In genomic region chr12:113205251-113205942, GRCm38 (mm10) we compare ENCODE assay signal across 21 mouse cellular contexts. TPM values are rescaled to one million over a fixed set of nuclear protein-coding genes. Genes with fewer than 3 reads are reported as not detected.
DNase-seq lines count a peak whose midpoint lies in the region; ATAC-seq and TF ChIP-seq lines count a peak whose summit lies in the region.
"Had no signal": no experiment of that assay in that cellular context is flagged by ENCODE, and none has a peak within 500 bp of the region (broad histone marks: within the 10 kb centered on the region; RNA-seq: fewer than 3 reads in every experiment).

No protein-coding gene starts in this region.

- 0 out of 2 replicates have a peak, but pooled peaks cover 4% of the 10 kb centered on the region for H3K9me3 ChIP-seq in heart, embryonic 11.5 days (replicated peaks; ENCODE audit: control insufficient read depth, low read length)
- H3K9me3 ChIP-seq in lung, postnatal 0 days (ENCODE audit: low read length): no peaks in the 10 kb centered on the region
- no peaks in the 10 kb centered on the region for H3K9me3 ChIP-seq in stomach, postnatal 0 days (ENCODE audit: control insufficient read depth, low read length)
- H3K9me3 ChIP-seq: neural tube, embryonic 13.5 days had no signal

- no peak for ATAC-seq in heart, embryonic 11.5 days (replicated peaks; ENCODE audit: insufficient number of reproducible peaks, low FRiP score, low TSS enrichment)
- ATAC-seq in lung, postnatal 0 days: no peak
- no peak for ATAC-seq in stomach, postnatal 0 days (ENCODE audit: low FRiP score, low TSS enrichment)

- TF ChIP-seq CTCF in lung, postnatal 0 days (IDR thresholded peaks at IDR 0.05): peak; percentile 33
- peak; percentile 53 for TF ChIP-seq CTCF in stomach, postnatal 0 days (IDR thresholded peaks at IDR 0.05; ENCODE audit: low read depth)

- no peaks in the 10 kb centered on the region for H3K27me3 ChIP-seq in heart, embryonic 11.5 days (ENCODE audit: control insufficient read depth, insufficient read depth, low read length)
- H3K27me3 ChIP-seq in lung, postnatal 0 days (replicated peaks; ENCODE audit: insufficient read depth, low read length): no peaks in the 10 kb centered on the region
- H3K27me3 ChIP-seq in stomach, postnatal 0 days (ENCODE audit: control insufficient read depth, insufficient read depth, low read length): no peaks in the 10 kb centered on the region
- H3K27me3 ChIP-seq: heart, embryonic 13.5 days; neural tube, embryonic 13.5 days had no signal

- H3K36me3 ChIP-seq in heart, embryonic 11.5 days (ENCODE audit: control insufficient read depth, insufficient read depth, low read length): no peaks in the 10 kb centered on the region
- H3K36me3 ChIP-seq in lung, postnatal 0 days (ENCODE audit: insufficient read depth, low read length): no peaks in the 10 kb centered on the region
- no peaks in the 10 kb centered on the region for H3K36me3 ChIP-seq in stomach, postnatal 0 days (ENCODE audit: control insufficient read depth, insufficient read depth, low read length)
- H3K36me3 ChIP-seq: G1E; heart, embryonic 13.5 days; neural tube, embryonic 13.5 days had no signal

- WGBS in heart, embryonic 11.5 days (ENCODE audit: insufficient replicate concordance): 84% methylated on average over 7 of the region's 7 CpGs
- WGBS in lung, postnatal 0 days: 88% methylated on average over 7 of the region's 7 CpGs
- 83% methylated on average over 7 of the region's 7 CpGs for WGBS in stomach, postnatal 0 days

- H3K9ac ChIP-seq in heart, embryonic 11.5 days (ENCODE audit: low read depth, low read length): no peak overlapping the region
- H3K9ac ChIP-seq in lung, postnatal 0 days (replicated peaks; ENCODE audit: low read depth): no peak overlapping the region
- H3K9ac ChIP-seq in stomach, postnatal 0 days (ENCODE audit: low read length): no peak overlapping the region
- H3K9ac ChIP-seq: heart, embryonic 13.5 days; lung, embryonic 14.5 days; neural tube, embryonic 13.5 days had no signal

- H3K27ac ChIP-seq in heart, embryonic 11.5 days (ENCODE audit: low read depth, low read length): no peak overlapping the region
- no peak overlapping the region for H3K27ac ChIP-seq in lung, postnatal 0 days (ENCODE audit: low read length)
- H3K27ac ChIP-seq in stomach, postnatal 0 days (replicated peaks): no peak overlapping the region
- H3K27ac ChIP-seq: heart, embryonic 13.5 days; neural tube, embryonic 13.5 days had no signal

- DNase-seq in heart, adult 11 months: peak; percentile 74
- no peak for DNase-seq in lung, postnatal 0 days (ENCODE audit: low spot score)
- DNase-seq in lung, postnatal 25 days (ENCODE audit: low spot score): no peak
- DNase-seq in NIH3T3 (ENCODE audit: low read depth): peak; percentile 48
- DNase-seq in stomach, postnatal 0 days (ENCODE audit: low spot score): no peak
- no peak for DNase-seq in right cerebral cortex, postnatal 25 days
- DNase-seq: adrenal gland, postnatal 25 days; cerebellum, adult 9-10 months; heart, postnatal 36 days; kidney, adult 9 months; kidney, postnatal 4 days; layer of hippocampus, postnatal 36 days; left cerebral cortex, postnatal 4 days; lung, embryonic 14.5 days; thymus, postnatal 4 days had no signal

- H3K4me3 ChIP-seq in heart, embryonic 11.5 days (ENCODE audit: low read depth, low read length): no peak overlapping the region
- no peak overlapping the region for H3K4me3 ChIP-seq in lung, postnatal 0 days (ENCODE audit: low read depth, low read length)
- no peak overlapping the region for H3K4me3 ChIP-seq in stomach, postnatal 0 days (ENCODE audit: low read depth, low read length)
- H3K4me3 ChIP-seq: heart, embryonic 13.5 days; megakaryocyte, embryonic 14.5 days; neural tube, embryonic 13.5 days had no signal

- no peaks in the 10 kb centered on the region for H3K4me1 ChIP-seq in heart, embryonic 11.5 days (ENCODE audit: control insufficient read depth, insufficient read depth, low read length)
- no peaks in the 10 kb centered on the region for H3K4me1 ChIP-seq in lung, postnatal 0 days (ENCODE audit: insufficient read depth, low read depth, low read length)
- H3K4me1 ChIP-seq in stomach, postnatal 0 days (replicated peaks; ENCODE audit: control insufficient read depth, insufficient read depth): no peaks in the 10 kb centered on the region
- H3K4me1 ChIP-seq: heart, embryonic 13.5 days; megakaryocyte, embryonic 14.5 days; neural tube, embryonic 13.5 days had no signal

- no peak for TF ChIP-seq EP300 in lung, postnatal 0 days (IDR thresholded peaks at IDR 0.05)
- no peak for TF ChIP-seq EP300 in stomach, postnatal 0 days (optimal IDR thresholded peaks at IDR 0.05)

- no peak overlapping the region for H3K4me2 ChIP-seq in heart, embryonic 11.5 days
- H3K4me2 ChIP-seq in lung, postnatal 0 days (replicated peaks; ENCODE audit: low read depth, low read length): no peak overlapping the region
- H3K4me2 ChIP-seq in stomach, postnatal 0 days (replicated peaks; ENCODE audit: low read depth): no peak overlapping the region
- H3K4me2 ChIP-seq: heart, embryonic 13.5 days; liver, embryonic 11.5 days; lung, embryonic 14.5 days; neural tube, embryonic 13.5 days had no signal

RNA-seq across cellular contexts. Expression of gene Tmem121, which starts 19.7 kb away (rescaled TPM):
- 1.00 and 1.5 TPM in 2 replicates for polyA plus RNA-seq in heart, embryonic 11.5 days (2014; fragmentation: Nextera tagmentation; extraction: Ambion mirVana)
- polyA plus RNA-seq in lung, postnatal 0 days (2015; fragmentation: Nextera tagmentation; extraction: Ambion mirVana): 1.2 TPM in 2 replicates
- polyA plus RNA-seq in stomach, postnatal 0 days (2015; fragmentation: Nextera tagmentation; extraction: Ambion mirVana): 4.2 and 4.6 TPM in 2 replicates
- polyA plus RNA-seq: G1E had no signal

RNA-seq across cellular contexts. Expression of gene Tedc1, which starts 49.2 kb away (rescaled TPM):
- polyA plus RNA-seq in heart, embryonic 11.5 days (2014; fragmentation: Nextera tagmentation; extraction: Ambion mirVana): 15.8 and 16.6 TPM in 2 replicates
- polyA plus RNA-seq in lung, postnatal 0 days (2015; fragmentation: Nextera tagmentation; extraction: Ambion mirVana): 2.5 and 2.6 TPM in 2 replicates
- 5.7 and 6.0 TPM in 2 replicates for polyA plus RNA-seq in stomach, postnatal 0 days (2015; fragmentation: Nextera tagmentation; extraction: Ambion mirVana)

RNA-seq across cellular contexts. Expression of gene Crip1, which starts 59.3 kb away (rescaled TPM):
- 525 and 533 TPM in 2 replicates for polyA plus RNA-seq in heart, embryonic 11.5 days (2014; fragmentation: Nextera tagmentation; extraction: Ambion mirVana)
- 1,321 and 1,744 TPM in 2 replicates for polyA plus RNA-seq in lung, postnatal 0 days (2015; fragmentation: Nextera tagmentation; extraction: Ambion mirVana)
- 585 and 865 TPM in 2 replicates for polyA plus RNA-seq in stomach, postnatal 0 days (2015; fragmentation: Nextera tagmentation; extraction: Ambion mirVana)

Comparison
In these comparisons a context has a peak if more than half of its experiments do, and no peak if none do; other contexts are left out.
1. DNase-seq: peak in heart, adult 11 months (single experiment) and NIH3T3 (single experiment); none in lung, postnatal 0 days (single experiment), lung, postnatal 25 days (single experiment), stomach, postnatal 0 days (single experiment) and right cerebral cortex, postnatal 25 days (single experiment).